Mouse (Mus musculus) stomach, embryonic 16.5 days (tissue): ENCODE data around the gene Pdia6. TPM values are rescaled to one million over a fixed set of nuclear protein-coding genes. Genes with fewer than 3 reads are reported as not detected.
A peak's percentile ranks its signal among the peaks of the same experiment; 100 is the strongest.

ENCODE experiments used
- ATAC-seq: fragments of 200-750 bp; cut with Nextera tagmentation; 2 replicates; pipeline ENCODE4 v1.8.0; 2017; ENCODE audit warnings: moderate number of reproducible peaks, moderate TSS enrichment; ENCODE audit not compliant: insufficient read depth, low FRiP score
- H3K27ac ChIP-seq: fragments of 300-500 bp; sonication (generic); 2 replicates; pipeline ENCODE4 v1.5.1; 2014; ENCODE audit warnings: low read length
- H3K27me3 ChIP-seq: fragments of 300-500 bp; sonication (generic); 2 replicates; pipeline ENCODE4 v1.6.1; 2014; ENCODE audit warnings: low read length, control low read depth, mixed read lengths; ENCODE audit not compliant: control insufficient read depth, insufficient read depth
- H3K36me3 ChIP-seq: fragments of 300-500 bp; sonication (generic); 2 replicates; pipeline ENCODE4 v1.6.1; 2014; ENCODE audit warnings: low read length; ENCODE audit not compliant: control insufficient read depth, insufficient read depth
- H3K4me1 ChIP-seq: fragments of 300-500 bp; sonication (generic); 2 replicates; pipeline ENCODE4 v1.6.1; 2014; ENCODE audit warnings: low read length, control low read depth, mixed read lengths; ENCODE audit not compliant: control insufficient read depth, insufficient read depth
- H3K4me2 ChIP-seq: fragments of 300-500 bp; sonication (generic); 2 replicates; pipeline ENCODE4 v1.6.1; 2014; ENCODE audit warnings: low read depth, low read length, mixed read lengths
- H3K4me3 ChIP-seq: fragments of 300-500 bp; sonication (generic); replicated peaks from 2 replicates; pipeline ENCODE4 v1.5.1; 2014; ENCODE audit warnings: mild to moderate bottlenecking, low read length
- H3K9ac ChIP-seq: fragments of 300-500 bp; sonication (generic); 2 replicates; pipeline ENCODE4 v1.6.1; 2014; ENCODE audit warnings: low read length
- H3K9me3 ChIP-seq: fragments of 300-500 bp; sonication (generic); replicated peaks from 2 replicates; pipeline ENCODE4 v1.6.1; 2016; ENCODE audit warnings: low read length, control low read depth; ENCODE audit not compliant: control insufficient read depth
- WGBS: fragments of 180-500 bp; shearing (Covaris S2); extraction: QIAGEN DNeasy Blood & Tissue Kit; methylation state at CpG from one replicate; pipeline ENCODE4 v1.1.7; 2014; 5-methylcytosine and 5-hydroxymethylcytosine counted together
- polyA plus RNA-seq: library from polyadenylated mRNA; unstranded; fragments of >200 nt; fragmentation: Nextera tagmentation; extraction: Ambion mirVana; gene quantifications from 2 replicates; pipeline ENCODE4 v1.2.1, GENCODE M21; 2015

Gene Pdia6
- polyA plus RNA-seq, 1 experiment from 2014 or later, result 661 TPM

- no peak overlapping the region for H3K27ac ChIP-seq
- no peaks in the 10 kb centered on the region for H3K4me1 ChIP-seq
- no peaks in the 10 kb centered on the region for H3K36me3 ChIP-seq
- WGBS, result 85% methylated on average over 14 of the region's 14 CpGs
- no peaks in the 10 kb centered on the region for H3K27me3 ChIP-seq
- H3K9me3 ChIP-seq, result no peaks in the 10 kb centered on the region
- no peak overlapping the region for H3K9ac ChIP-seq
- no peak overlapping the region for H3K4me3 ChIP-seq
- H3K4me2 ChIP-seq, result no peak overlapping the region
- ATAC-seq, result no peak
Observed at GRCm38 (mm10) chr12:17231513-17231912, 34.8 kb upstream of the Pdia6 start.

GRCm38 (mm10) chr12:17235535-17236313 is 30.6 kb upstream of the Pdia6 start:
- H3K4me1 ChIP-seq, result no peaks in the 10 kb centered on the region
- H3K9me3 ChIP-seq, result no peaks in the 10 kb centered on the region
- H3K36me3 ChIP-seq, result no peaks in the 10 kb centered on the region
- H3K27ac ChIP-seq, result no peak overlapping the region
- WGBS, result 40% methylated on average over 11 of the region's 11 CpGs
- no peak overlapping the region for H3K4me3 ChIP-seq
- H3K9ac ChIP-seq, result no peak overlapping the region
- H3K4me2 ChIP-seq, result no peak overlapping the region
- H3K27me3 ChIP-seq, result no peaks in the 10 kb centered on the region
- no peak for ATAC-seq

DNA sequence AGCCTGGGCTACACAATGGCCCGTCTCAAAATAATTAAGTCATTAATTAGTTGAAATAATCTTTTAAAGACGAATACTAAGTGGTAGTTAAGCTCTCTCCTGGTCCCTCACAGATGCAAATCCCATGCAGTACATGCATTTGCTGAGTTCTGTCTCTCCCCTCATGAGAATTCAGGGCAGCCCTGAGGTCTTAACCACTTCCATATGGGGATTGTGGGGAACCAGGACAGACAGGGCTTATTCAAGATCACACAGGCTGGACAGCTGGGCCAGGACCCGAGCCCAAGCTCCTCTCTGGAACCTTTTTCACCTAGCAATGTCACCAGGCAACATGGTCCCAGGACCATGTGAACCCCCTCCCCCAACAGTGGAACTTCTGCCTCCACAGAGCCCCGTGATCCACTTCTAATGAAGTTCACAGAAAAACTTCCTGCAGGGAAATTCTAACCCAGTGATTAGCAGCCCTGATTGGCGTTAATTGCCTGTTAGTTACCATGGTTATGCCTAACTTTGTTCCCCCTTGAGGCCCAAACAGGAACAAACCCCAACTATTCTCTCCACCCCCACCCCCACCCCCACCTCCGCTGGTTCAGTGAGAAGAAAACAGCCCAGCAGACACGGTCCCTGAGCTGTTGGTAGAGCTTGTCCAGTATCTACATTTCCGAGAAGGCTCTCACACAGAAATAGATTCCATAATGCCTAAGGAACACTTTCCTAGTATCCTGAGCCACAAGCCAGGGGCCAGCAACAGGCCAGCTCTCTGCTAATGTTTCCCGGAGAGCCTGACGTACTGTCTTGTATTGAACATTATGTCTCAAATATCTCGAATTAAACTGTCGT is 27.5 kb upstream of the Pdia6 start:
- no peak overlapping the region for H3K4me2 ChIP-seq
- ATAC-seq, result no peak
- 59% methylated on average over 12 of the region's 12 CpGs for WGBS
- no peaks in the 10 kb centered on the region for H3K9me3 ChIP-seq
- no peak overlapping the region for H3K4me3 ChIP-seq
- H3K9ac ChIP-seq, result no peak overlapping the region
- no peaks in the 10 kb centered on the region for H3K4me1 ChIP-seq
- no peak overlapping the region for H3K27ac ChIP-seq
- H3K27me3 ChIP-seq, result no peaks in the 10 kb centered on the region
- no peaks in the 10 kb centered on the region for H3K36me3 ChIP-seq

GRCm38 (mm10) chr12:17239428-17239688 is 27.0 kb upstream of the Pdia6 start:
- Histone ChIP-seq H3K4me2 (no peak overlapping the region), H3K27me3 (no peaks in the 10 kb centered on the region), H3K9ac (no peak overlapping the region), H3K4me3 (no peak overlapping the region), H3K36me3 (no peaks in the 10 kb centered on the region), H3K27ac (no peak overlapping the region), H3K4me1 (no peaks in the 10 kb centered on the region), H3K9me3 (no peaks in the 10 kb centered on the region)
- ATAC-seq, result no peak

DNA sequence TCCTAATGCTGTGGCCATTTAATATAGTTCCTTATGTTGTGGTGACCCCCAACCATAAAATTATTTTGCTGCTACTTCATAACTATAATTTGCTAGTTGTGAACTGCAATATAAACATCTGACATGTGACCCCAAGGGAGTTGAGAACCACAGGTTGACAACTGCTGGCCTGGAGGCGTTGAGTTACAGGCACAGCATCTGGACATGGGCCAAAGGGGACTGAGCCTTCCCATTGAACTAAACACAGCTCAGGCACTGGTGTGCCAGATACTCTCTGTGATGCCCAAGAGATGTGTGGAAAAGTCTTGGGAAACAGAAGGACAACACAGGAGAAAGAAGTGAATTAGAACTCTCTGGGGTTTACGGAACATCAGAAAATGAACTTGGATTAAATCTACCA is 25.3 kb upstream of the Pdia6 start:
- H3K27ac ChIP-seq, result no peak overlapping the region
- no peak overlapping the region for H3K4me3 ChIP-seq
- no peaks in the 10 kb centered on the region for H3K27me3 ChIP-seq
- H3K4me2 ChIP-seq, result no peak overlapping the region
- no peaks in the 10 kb centered on the region for H3K36me3 ChIP-seq
- no peaks in the 10 kb centered on the region for H3K9me3 ChIP-seq
- no peak overlapping the region for H3K9ac ChIP-seq
- ATAC-seq, result no peak
- WGBS, result 79% methylated on average over 2 of the region's 2 CpGs
- H3K4me1 ChIP-seq, result no peaks in the 10 kb centered on the region

GRCm38 (mm10) chr12:17241614-17242013 is 24.7 kb upstream of the Pdia6 start:
- WGBS, result 91% methylated on average over 9 of the region's 9 CpGs
- ATAC-seq, result no peak
- H3K9me3 ChIP-seq, result no peaks in the 10 kb centered on the region
- H3K27me3 ChIP-seq, result no peaks in the 10 kb centered on the region
- H3K36me3 ChIP-seq, result no peaks in the 10 kb centered on the region
- H3K27ac ChIP-seq, result no peak overlapping the region
- H3K4me2 ChIP-seq, result no peak overlapping the region
- H3K9ac ChIP-seq, result no peak overlapping the region
- no peaks in the 10 kb centered on the region for H3K4me1 ChIP-seq
- no peak overlapping the region for H3K4me3 ChIP-seq

DNA sequence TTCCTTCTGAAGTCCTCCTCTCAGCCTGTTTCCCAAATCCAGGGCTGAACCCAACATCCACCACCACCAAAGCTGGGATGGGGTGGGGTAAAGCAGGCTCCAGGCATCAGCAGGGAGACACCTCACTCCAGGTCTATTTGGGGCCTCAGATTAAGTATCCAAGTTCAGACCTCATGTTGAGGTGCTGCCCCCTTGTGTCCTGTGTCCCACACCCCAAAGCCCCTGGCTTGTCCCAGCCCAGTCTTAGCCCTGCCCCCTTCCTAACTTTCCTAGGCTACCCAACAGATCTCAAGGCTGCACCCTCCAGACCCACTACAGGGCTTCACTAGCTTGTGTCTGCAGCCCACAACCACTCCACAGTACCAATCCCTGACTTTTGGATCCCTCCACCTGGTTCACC is 24.3 kb upstream of the Pdia6 start:
- H3K27ac ChIP-seq, result no peak overlapping the region
- no peaks in the 10 kb centered on the region for H3K9me3 ChIP-seq
- H3K27me3 ChIP-seq, result no peaks in the 10 kb centered on the region
- H3K9ac ChIP-seq, result no peak overlapping the region
- H3K36me3 ChIP-seq, result no peaks in the 10 kb centered on the region
- no peak for ATAC-seq
- no peak overlapping the region for H3K4me3 ChIP-seq
- H3K4me1 ChIP-seq, result no peaks in the 10 kb centered on the region
- no peak overlapping the region for H3K4me2 ChIP-seq

DNA sequence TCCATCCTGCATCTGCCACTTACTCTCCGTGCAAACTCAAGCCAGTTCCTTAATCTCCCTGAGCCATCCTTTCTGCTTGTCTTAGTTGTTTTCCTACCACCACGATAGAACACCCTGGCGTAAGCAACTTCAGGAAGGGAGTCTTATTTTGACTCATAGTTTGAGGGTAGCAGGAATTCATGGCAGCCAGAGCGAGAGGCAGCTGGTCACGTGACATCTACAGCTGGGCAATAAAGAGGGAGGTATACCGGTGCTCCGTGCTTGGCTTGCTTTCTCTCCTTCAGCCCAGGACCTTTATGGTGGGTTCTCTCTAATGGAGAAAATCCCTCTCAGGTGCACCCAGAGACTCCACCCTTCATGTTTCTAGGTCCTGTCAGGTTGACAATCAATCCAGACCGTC is 15.4 kb upstream of the Pdia6 start:
- Histone ChIP-seq H3K4me3 (no peak overlapping the region), H3K36me3 (no peaks in the 10 kb centered on the region), H3K9me3 (no peaks in the 10 kb centered on the region), H3K27me3 (peaks cover 4% of the 10 kb centered on the region), H3K9ac (no peak overlapping the region), H3K27ac (no peak overlapping the region), H3K4me2 (no peak overlapping the region), H3K4me1 (no peaks in the 10 kb centered on the region)
- 66% methylated on average over 8 of the region's 8 CpGs for WGBS
- ATAC-seq, result no peak

- Histone ChIP-seq H3K4me2 (0 out of 2 replicates have a peak overlapping the region, but pooled peaks have one; percentile 27), H3K27me3 (peaks cover 4% of the 10 kb centered on the region), H3K27ac (no peak overlapping the region), H3K36me3 (no peaks in the 10 kb centered on the region), H3K4me3 (no peak overlapping the region), H3K4me1 (no peaks in the 10 kb centered on the region), H3K9ac (no peak overlapping the region), H3K9me3 (no peaks in the 10 kb centered on the region)
- WGBS, result 10% methylated on average over 9 of the region's 9 CpGs
- ATAC-seq, result peak; percentile 39; the same call in 1 of the 2 replicates
Observed at GRCm38 (mm10) chr12:17253069-17253468, 13.3 kb upstream of the Pdia6 start.
